Comparison of ENCODE assay signal across 11 mouse cellular contexts in the genomic region with DNA sequence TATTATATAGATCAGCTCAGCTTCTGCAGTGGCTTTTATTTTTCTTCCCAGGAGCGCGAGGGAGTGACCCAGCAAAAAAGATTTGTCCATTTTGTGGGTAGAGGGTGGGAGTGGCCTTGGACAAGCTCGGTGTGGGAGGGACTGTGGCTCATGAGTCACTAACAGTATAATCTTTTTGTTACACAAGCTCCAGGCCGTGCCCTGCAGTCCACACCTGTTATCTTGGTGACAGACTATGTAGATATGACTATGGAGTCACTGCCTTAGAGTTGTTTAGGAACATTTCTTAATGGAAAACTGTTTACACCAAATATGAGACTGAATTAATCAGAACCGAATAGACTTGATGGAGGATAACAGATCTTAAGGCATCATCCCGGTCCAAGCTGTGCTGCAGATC. TPM values are rescaled to one million over a fixed set of nuclear protein-coding genes. Genes with fewer than 3 reads are reported as not detected.
A peak's percentile ranks its signal among the peaks of the same experiment; 100 is the strongest.
DNase-seq lines count a peak whose midpoint lies in the region; ATAC-seq and TF ChIP-seq lines count a peak whose summit lies in the region.
"Had no signal": no experiment of that assay in that cellular context is flagged by ENCODE, and none has a peak within 500 bp of the region (broad histone marks: within the 10 kb centered on the region; RNA-seq: fewer than 3 reads in every experiment).

No protein-coding gene starts in this region.

- H3K27ac ChIP-seq in liver, embryonic 13.5 days, result no peak overlapping the region
- no peak overlapping the region for H3K27ac ChIP-seq in liver, embryonic 12.5 days
- H3K27ac ChIP-seq in liver, embryonic 16.5 days (ENCODE audit: low read length), result no peak overlapping the region
- no peak overlapping the region for H3K27ac ChIP-seq in layer of hippocampus, adult 2 months
- H3K27ac ChIP-seq: embryonic facial prominence, embryonic 13.5 days had no signal

- H3K4me1 ChIP-seq in liver, embryonic 13.5 days (replicated peaks), result peaks cover 7% of the 10 kb centered on the region; the same call in 1 of the 2 replicates
- no peaks in the 10 kb centered on the region for H3K4me1 ChIP-seq in liver, embryonic 12.5 days
- H3K4me1 ChIP-seq in liver, embryonic 16.5 days (ENCODE audit: control insufficient read depth, low read depth, low read length), result no peaks in the 10 kb centered on the region; the same call in 1 of the 2 replicates

- H3K4me2 ChIP-seq in liver, embryonic 13.5 days, result no peak overlapping the region
- no peak overlapping the region for H3K4me2 ChIP-seq in liver, embryonic 12.5 days
- H3K4me2 ChIP-seq in liver, embryonic 16.5 days (ENCODE audit: low read depth, low read length), result no peak overlapping the region
- H3K4me2 ChIP-seq: embryonic facial prominence, embryonic 13.5 days had no signal

- no peak for DNase-seq in liver, embryonic 13.5 days
- DNase-seq in adrenal gland, postnatal 25 days, result peak; percentile 38
- no peak for DNase-seq in frontal cortex, postnatal 10 days (ENCODE audit: low spot score in 2 of 2)
- no peak for DNase-seq in layer of hippocampus, adult 2 months (ENCODE audit: low spot score in 2 of 2)
- DNase-seq: cerebellum, adult 18-20 months had no signal

- no peak overlapping the region for H3K4me3 ChIP-seq in liver, embryonic 13.5 days (replicated peaks)
- no peak overlapping the region for H3K4me3 ChIP-seq in liver, embryonic 12.5 days
- no peak overlapping the region for H3K4me3 ChIP-seq in liver, embryonic 16.5 days (ENCODE audit: low read depth, low read length)
- no peak overlapping the region for H3K4me3 ChIP-seq in layer of hippocampus, adult 2 months
- H3K4me3 ChIP-seq: embryonic facial prominence, embryonic 13.5 days had no signal

- no peaks in the 10 kb centered on the region for H3K36me3 ChIP-seq in liver, embryonic 13.5 days
- H3K36me3 ChIP-seq in liver, embryonic 12.5 days, result no peaks in the 10 kb centered on the region
- H3K36me3 ChIP-seq in liver, embryonic 16.5 days (ENCODE audit: control insufficient read depth, insufficient read depth), result no peaks in the 10 kb centered on the region
- H3K36me3 ChIP-seq: embryonic facial prominence, embryonic 13.5 days had no signal

- TF ChIP-seq CTCF in layer of hippocampus, adult 2 months (conservative IDR thresholded peaks at IDR 0.05), result no peak

- peak; percentile 29; the same call in 1 of the 2 replicates for ATAC-seq in liver, embryonic 13.5 days (ENCODE audit: low read depth)
- ATAC-seq in liver, embryonic 12.5 days, result no peak
- ATAC-seq in liver, embryonic 16.5 days (ENCODE audit: low read depth), result 0 out of 2 replicates have a peak, but pooled peaks have one; percentile 11
- ATAC-seq in neutrophil, adult 5-6 weeks (ENCODE audit: extremely low read depth, insufficient number of reproducible peaks, low FRiP score, poor library complexity, severe bottlenecking), result peak; percentile 88
- ATAC-seq in frontal cortex, adult (ENCODE audit: low TSS enrichment), result no peak

- no peaks in the 10 kb centered on the region for H3K27me3 ChIP-seq in liver, embryonic 13.5 days
- H3K27me3 ChIP-seq in liver, embryonic 12.5 days (replicated peaks), result no peaks in the 10 kb centered on the region
- H3K27me3 ChIP-seq in liver, embryonic 16.5 days (ENCODE audit: control insufficient read depth, insufficient read depth, low read depth, low read length), result no peaks in the 10 kb centered on the region
- H3K27me3 ChIP-seq: CH12.LX; embryonic facial prominence, embryonic 13.5 days had no signal

- 22% methylated on average over 6 of the region's 6 CpGs for WGBS in liver, embryonic 13.5 days (ENCODE audit: insufficient replicate concordance)
- 25% methylated on average over 6 of the region's 6 CpGs for WGBS in liver, embryonic 12.5 days (ENCODE audit: insufficient replicate concordance)
- WGBS in liver, embryonic 16.5 days (ENCODE audit: insufficient replicate concordance), result 13% methylated on average over 6 of the region's 6 CpGs

- no peaks in the 10 kb centered on the region for H3K9me3 ChIP-seq in liver, embryonic 13.5 days (replicated peaks)
- no peaks in the 10 kb centered on the region for H3K9me3 ChIP-seq in liver, embryonic 12.5 days (replicated peaks)
- H3K9me3 ChIP-seq in liver, embryonic 16.5 days (replicated peaks; ENCODE audit: control insufficient read depth, low read length), result no peaks in the 10 kb centered on the region
- H3K9me3 ChIP-seq: embryonic facial prominence, embryonic 13.5 days had no signal

- no peak overlapping the region for H3K9ac ChIP-seq in liver, embryonic 13.5 days
- H3K9ac ChIP-seq in liver, embryonic 12.5 days, result no peak overlapping the region
- no peak overlapping the region for H3K9ac ChIP-seq in liver, embryonic 16.5 days (ENCODE audit: low read depth, low read length)
- H3K9ac ChIP-seq: embryonic facial prominence, embryonic 13.5 days had no signal

RNA-seq across cellular contexts. Expression of a gene that starts 26.5 kb away (rescaled TPM):
- polyA plus RNA-seq in liver, embryonic 13.5 days (2015; fragmentation: Nextera tagmentation; extraction: Ambion mirVana), result 0.05 TPM in 1 of 2 replicates, not detected in the other
- polyA plus RNA-seq in liver, embryonic 12.5 days (2016; fragmentation: Nextera tagmentation; extraction: Ambion mirVana), result 0.12 TPM in 1 of 2 replicates, not detected in the other
- 1.2 and 1.9 TPM in 2 replicates for total RNA-seq in adrenal gland, postnatal 25 days (2021)
- polyA plus RNA-seq in liver, embryonic 16.5 days (2015; fragmentation: Nextera tagmentation; extraction: Ambion mirVana), result 0.04 TPM in 1 of 2 replicates, not detected in the other
- 7.4 and 11.7 TPM in 2 replicates for total RNA-seq in neutrophil, adult 5-6 weeks (2017)
- 1 to 10 TPM; 3.9 to 4.0 TPM for total RNA-seq in layer of hippocampus, adult 2 months (2021)

Comparison
In these comparisons a context has a peak if more than half of its experiments do, and no peak if none do; other contexts are left out.
1. ATAC-seq: peak in liver, embryonic 13.5 days (single experiment), liver, embryonic 16.5 days (single experiment) and neutrophil, adult 5-6 weeks (single experiment); none in liver, embryonic 12.5 days (single experiment) and frontal cortex, adult (single experiment).